Mouse (Mus musculus): ENCODE measurements around the gene Ssbp2. TPM values are rescaled to one million over a fixed set of nuclear protein-coding genes. Genes with fewer than 3 reads are reported as not detected.

Gene Ssbp2
- polyA plus RNA-seq, 1 experiment from 2014 or later = 140 TPM

Small RNAs within 50 kb of the gene (microRNA-seq; reads per million reads assigned to microRNA genes)
- gene Gm27656 = not detected

Other genes starting within 250 kb of the Ssbp2 start
- gene Atg10, start 236.3 kb upstream of the Ssbp2 start, polyA plus RNA-seq (2016; fragmentation: Nextera tagmentation; extraction: Ambion mirVana) = 15.8 and 18.6 TPM in 2 replicates